Mouse (Mus musculus): ENCODE results near the gene Cd80. TPM values are rescaled to one million over a fixed set of nuclear protein-coding genes. Genes with fewer than 3 reads are reported as not detected.

Gene Cd80
- total and polyA plus RNA-seq, 3 experiments = 0.37 to 1.1 TPM; not detected in 1

DNA sequence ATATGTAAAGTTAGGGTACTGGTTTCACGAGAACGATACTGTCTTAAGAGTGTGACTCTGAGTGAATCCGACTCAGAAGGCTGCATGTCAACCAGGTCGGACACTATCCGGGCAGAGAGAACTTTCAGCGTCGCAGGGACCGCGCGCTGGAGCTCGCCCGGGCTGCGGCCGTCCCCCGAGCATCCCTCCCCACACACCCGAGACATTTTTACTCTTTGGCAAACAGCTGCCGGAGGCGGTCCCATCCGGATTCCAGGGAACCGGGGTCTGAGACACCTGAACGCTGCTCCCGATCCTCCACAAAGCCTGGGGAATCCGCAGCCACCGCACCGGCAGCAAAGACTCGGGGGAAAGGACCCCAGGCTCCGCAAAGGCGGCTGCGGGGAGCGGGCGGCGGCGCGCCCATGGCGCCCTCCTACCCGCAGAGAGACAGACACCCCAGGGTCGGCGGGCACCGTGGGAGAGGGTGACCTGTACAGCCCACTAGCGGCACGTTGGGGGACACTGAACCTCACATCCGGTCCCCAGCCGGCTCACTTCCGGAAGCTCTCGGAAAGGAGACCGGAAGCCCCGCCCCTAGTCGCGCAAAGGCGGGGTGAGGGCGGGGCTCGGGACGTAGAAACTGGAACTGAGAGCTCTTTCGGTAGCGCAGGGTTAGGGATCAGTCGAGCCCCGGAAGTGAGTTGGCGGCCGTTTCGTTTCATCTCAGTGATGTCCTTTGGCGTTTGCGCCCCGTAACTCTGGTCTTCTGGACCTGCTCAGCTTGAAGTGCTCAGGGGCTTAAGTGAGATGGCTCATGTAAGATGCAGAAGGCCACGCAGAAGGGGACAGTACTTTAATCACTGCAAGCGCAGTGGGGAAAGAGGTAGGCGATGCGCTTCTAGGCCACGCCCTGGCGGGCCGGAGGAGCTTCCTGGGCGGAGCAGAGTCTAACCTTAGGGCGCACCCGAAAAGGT lies 67.0 kb downstream of the Cd80 start, which contains the start of gene Timmdc1:
Timmdc1 (minus strand) TSS at position 535 of the 956 bp plus-strand sequence.
- DNase-seq = peak; percentile 97

GRCm38 (mm10) chr16:38526264-38526663 lies 70.9 kb downstream of the Cd80 start:
- DNase-seq = no peak

DNA sequence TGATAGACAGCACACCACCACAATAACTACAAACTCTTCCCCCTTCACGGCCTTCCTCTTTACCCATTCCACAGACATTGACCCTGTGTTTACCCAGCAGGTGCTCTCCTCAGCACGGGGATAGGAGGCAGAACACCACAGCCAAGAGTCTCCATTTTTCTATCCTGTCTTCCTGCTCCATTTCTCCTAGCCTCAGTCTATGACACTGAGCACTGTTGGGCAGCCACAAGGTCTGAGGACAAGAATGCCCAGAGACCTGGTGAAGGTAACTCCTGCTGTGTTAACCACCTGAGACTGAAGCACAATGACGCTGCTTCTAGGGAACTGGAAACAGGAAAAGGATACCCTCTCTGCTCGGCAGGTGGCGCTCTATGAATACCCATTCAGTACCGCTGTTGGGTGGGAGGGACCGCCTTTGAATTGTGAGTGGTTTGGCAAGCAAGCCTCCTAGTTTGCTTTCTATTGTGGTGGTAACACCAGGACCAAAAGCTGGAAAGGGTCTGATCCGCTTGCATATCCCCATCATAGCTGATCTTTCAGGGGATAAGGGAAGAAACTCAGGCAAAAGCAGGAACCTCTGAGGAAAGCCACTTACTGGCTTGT lies 81.3 kb downstream of the Cd80 start:
- DNase-seq = peak; percentile 70

- no peak for DNase-seq
Observed at GRCm38 (mm10) chr16:38538716-38539380, 83.5 kb downstream of the Cd80 start.

Other genes with a start within 250 kb of the Cd80 start
- under 1 TPM in 1 of 2 experiments, not detected in 1; 0.20 TPM for gene Nr1i2, start 160.7 kb upstream of the Cd80 start, total RNA-seq (2021)
- gene Nr1i2, start 160.7 kb upstream of the Cd80 start, polyA plus RNA-seq (2012; rRNA removed) = not detected in 2 replicates
- gene Maats1, start 113.4 kb upstream of the Cd80 start, total RNA-seq (2021) = under 1 TPM; 0.37 to 0.97 TPM
- 0.04 TPM in 1 of 2 replicates, not detected in the other for gene Maats1, start 113.4 kb upstream of the Cd80 start, polyA plus RNA-seq (2012; rRNA removed)
- gene Cox17, start 108.6 kb upstream of the Cd80 start, total RNA-seq (2021) = 100 to 1,000 TPM; 223 to 312 TPM
- 34.7 and 43.0 TPM in 2 replicates for gene Cox17, start 108.6 kb upstream of the Cd80 start, polyA plus RNA-seq (2012; rRNA removed)
- under 1 TPM in 1 of 2 experiments, not detected in 1; 0.93 TPM for gene Gm21987, start 108.5 kb upstream of the Cd80 start, total RNA-seq (2021)
- 4.4 TPM in 1 of 2 replicates, not detected in the other for gene Gm21987, start 108.5 kb upstream of the Cd80 start, polyA plus RNA-seq (2012; rRNA removed)
- gene Popdc2, start 93.4 kb upstream of the Cd80 start, total RNA-seq (2021) = 1 to 10 TPM; 1.4 to 3.6 TPM
- 2.3 and 2.9 TPM in 2 replicates for gene Popdc2, start 93.4 kb upstream of the Cd80 start, polyA plus RNA-seq (2012; rRNA removed)
- gene Pla1a, start 22.4 kb upstream of the Cd80 start, total RNA-seq (2021) = 10 to 100 TPM; 17.0 to 36.7 TPM
- 12.3 and 21.0 TPM in 2 replicates for gene Pla1a, start 22.4 kb upstream of the Cd80 start, polyA plus RNA-seq (2012; rRNA removed)
- 10 to 100 TPM; 37.2 to 49.4 TPM for gene Adprh, start 2.9 kb upstream of the Cd80 start, total RNA-seq (2021)
- 114 and 133 TPM in 2 replicates for gene Adprh, start 2.9 kb upstream of the Cd80 start, polyA plus RNA-seq (2012; rRNA removed)
- 10 to 100 TPM; 39.2 to 53.9 TPM for gene Timmdc1, start 67.1 kb downstream of the Cd80 start, total RNA-seq (2021)
- 95.2 and 97.4 TPM in 2 replicates for gene Timmdc1, start 67.1 kb downstream of the Cd80 start, polyA plus RNA-seq (2012; rRNA removed)
- gene Poglut1, start 94.7 kb downstream of the Cd80 start, total RNA-seq (2021) = 10 to 100 TPM; 28.5 to 34.6 TPM
- 11.8 and 13.8 TPM in 2 replicates for gene Poglut1, start 94.7 kb downstream of the Cd80 start, polyA plus RNA-seq (2012; rRNA removed)
- 10 to 100 TPM; 60.4 to 72.1 TPM for gene Tmem39a, start 103.1 kb downstream of the Cd80 start, total RNA-seq (2021)
- gene Tmem39a, start 103.1 kb downstream of the Cd80 start, polyA plus RNA-seq (2012; rRNA removed) = 50.7 and 64.9 TPM in 2 replicates

All from adrenal gland, adult 2 months (tissue).